Mouse (Mus musculus) cerebellum, adult 9-10 months (tissue): Measurements from ENCODE around the gene Tas2r139.
"Not testable (repeated sequence)": the region's sequence is repeated elsewhere in the genome, so short reads cannot be mapped to it uniquely, and the experiment has no call there.

ENCODE experiments used
- DNase-seq: peaks from one replicate; pipeline ENCODE4 v3.0.0; 2022

Tas2r139 gene

GRCm38 (mm10) chr6:42140636-42141035 is at the start of gene Tas2r139:
TSS of gene Tas2r139 (plus strand) at chr6:42140936.
- no peak for DNase-seq

- DNase-seq: not testable (repeated sequence)
Measured at GRCm38 (mm10) chr6:42151115-42151514, 10.4 kb downstream of the Tas2r139 start.

- no peak for DNase-seq
Measured at GRCm38 (mm10) chr6:42182462-42182861, 41.7 kb downstream of the Tas2r139 start.

- no peak for DNase-seq
Measured at GRCm38 (mm10) chr6:42186230-42186629, 45.5 kb downstream of the Tas2r139 start.
